ENCODE assay signal across 8 mouse cellular contexts in the genomic region with DNA sequence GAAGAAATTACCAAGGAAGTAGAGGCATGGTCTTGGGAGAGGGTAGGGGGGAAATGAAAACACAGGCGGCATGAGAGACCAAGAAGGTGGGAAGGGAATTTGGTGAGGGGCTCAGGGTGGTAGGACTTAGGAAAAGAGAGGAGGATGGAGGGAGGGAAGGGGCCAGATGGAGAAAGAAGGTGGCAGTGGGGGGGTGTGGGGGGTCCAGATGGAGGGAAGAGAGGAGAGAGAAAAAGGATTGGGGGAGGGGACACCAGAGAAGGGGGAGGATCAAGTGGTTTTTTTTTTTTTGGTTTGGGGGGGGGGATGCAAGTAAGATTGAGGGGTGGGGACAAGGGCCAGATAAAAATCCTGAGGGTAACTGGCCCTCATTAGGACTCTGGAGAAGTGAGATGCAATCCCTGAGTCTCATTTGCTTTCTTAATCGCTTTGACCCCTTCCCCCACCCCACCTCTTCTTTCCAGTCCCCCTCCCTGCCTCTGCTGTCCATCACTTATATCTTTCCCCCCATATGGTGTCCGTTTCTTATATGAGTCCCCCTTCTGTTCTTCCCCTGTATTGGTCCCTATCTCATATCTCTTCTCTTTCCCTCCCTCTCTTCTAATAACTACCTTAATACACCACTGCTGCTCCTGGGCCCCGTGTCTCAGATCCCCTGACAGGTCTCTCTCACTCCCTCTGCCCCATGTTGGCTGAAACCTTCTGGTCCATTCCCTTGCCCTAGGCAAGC. TPM values are rescaled to one million over a fixed set of nuclear protein-coding genes. Genes with fewer than 3 reads are reported as not detected.
DNase-seq lines count a peak whose midpoint lies in the region; ATAC-seq and TF ChIP-seq lines count a peak whose summit lies in the region.

No protein-coding gene starts in this region.

- no peak for TF ChIP-seq EP300 in heart, adult 2 months (IDR thresholded peaks at IDR 0.05; ENCODE audit: insufficient read depth, low read depth, low read length)
- no peak for TF ChIP-seq EP300 in ES-Bruce4 (IDR thresholded peaks at IDR 0.05; ENCODE audit: insufficient read depth, low read depth, low read length)

- peaks cover 64% of the 10 kb centered on the region for H3K4me1 ChIP-seq in heart, embryonic 10.5 days
- peaks cover 5% of the 10 kb centered on the region for H3K4me1 ChIP-seq in heart, adult 2 months (ENCODE audit: control insufficient read depth, insufficient read depth, low read length)
- no peaks in the 10 kb centered on the region for H3K4me1 ChIP-seq in ES-Bruce4 (ENCODE audit: control insufficient read depth, insufficient read depth, low read length)
- H3K4me1 ChIP-seq in forebrain, embryonic 14.5 days (ENCODE audit: control insufficient read depth, insufficient read depth, low read length), result peaks cover 49% of the 10 kb centered on the region
- peaks cover 46% of the 10 kb centered on the region for H3K4me1 ChIP-seq in liver, embryonic 16.5 days (ENCODE audit: control insufficient read depth, low read depth, low read length)

- H3K27me3 ChIP-seq in heart, embryonic 10.5 days (ENCODE audit: insufficient read depth, poor library complexity, severe bottlenecking), result no peaks in the 10 kb centered on the region
- H3K27me3 ChIP-seq in heart, adult 2 months (ENCODE audit: control insufficient read depth, insufficient read depth, low read length), result no peaks in the 10 kb centered on the region
- H3K27me3 ChIP-seq in ES-Bruce4 (ENCODE audit: control insufficient read depth, insufficient read depth, low read length, poor library complexity, severe bottlenecking), result no peaks in the 10 kb centered on the region
- H3K27me3 ChIP-seq in forebrain, embryonic 14.5 days (replicated peaks; ENCODE audit: control insufficient read depth, insufficient read depth, low read length), result no peaks in the 10 kb centered on the region
- no peaks in the 10 kb centered on the region for H3K27me3 ChIP-seq in liver, embryonic 16.5 days (ENCODE audit: control insufficient read depth, insufficient read depth, low read depth, low read length)

- WGBS in heart, embryonic 10.5 days, result 12% methylated on average over 4 of the region's 4 CpGs
- 28% methylated on average over 4 of the region's 4 CpGs for WGBS in heart, adult 2 months
- WGBS in forebrain, embryonic 14.5 days, result 6% methylated on average over 4 of the region's 4 CpGs
- 8% methylated on average over 4 of the region's 4 CpGs for WGBS in liver, embryonic 16.5 days (ENCODE audit: insufficient replicate concordance)

- H3K4me3 ChIP-seq in heart, embryonic 10.5 days, result peak overlapping the region; percentile 70
- no peak overlapping the region for H3K4me3 ChIP-seq in heart, adult 2 months
- peak overlapping the region; percentile 54 for H3K4me3 ChIP-seq in ES-Bruce4 (ENCODE audit: low read depth, low read length)
- peak overlapping the region; percentile 49 for H3K4me3 ChIP-seq in forebrain, embryonic 14.5 days (ENCODE audit: low read depth, low read length)
- H3K4me3 ChIP-seq in liver, embryonic 16.5 days (ENCODE audit: low read depth, low read length), result no peak overlapping the region

- H3K27ac ChIP-seq in heart, embryonic 10.5 days, result peak overlapping the region; percentile 97
- H3K27ac ChIP-seq in heart, adult 2 months, result no peak overlapping the region
- H3K27ac ChIP-seq in ES-Bruce4 (ENCODE audit: insufficient read depth, low read length), result no peak overlapping the region
- H3K27ac ChIP-seq in forebrain, embryonic 14.5 days (ENCODE audit: low read depth, low read length), result peak overlapping the region; percentile 96
- peak overlapping the region; percentile 24; the same call in 1 of the 2 replicates for H3K27ac ChIP-seq in liver, embryonic 16.5 days (ENCODE audit: low read length)

- DNase-seq in heart, embryonic 10.5 days (ENCODE audit: low spot score), result no peak
- DNase-seq in heart, adult 2 months, result no peak
- peak; percentile 19 for DNase-seq in forebrain, embryonic 14.5 days (ENCODE audit: low spot score)
- DNase-seq in urinary bladder, postnatal 36 days (ENCODE audit: low spot score in 2 of 2), result no peak
- no peak for DNase-seq in right cerebral cortex, adult 18-20 months
- DNase-seq in layer of hippocampus, adult 11-12 months (ENCODE audit: low spot score), result no peak

- no peaks in the 10 kb centered on the region for H3K79me2 ChIP-seq in heart, adult 2 months (replicated peaks; ENCODE audit: control insufficient read depth, insufficient read depth, low read length)

- intact Hi-C loops in heart, adult 2 months (cut with DNase I), result no loop called here

- H3K9me3 ChIP-seq in heart, embryonic 10.5 days, result no peaks in the 10 kb centered on the region
- no peaks in the 10 kb centered on the region for H3K9me3 ChIP-seq in ES-Bruce4 (replicated peaks; ENCODE audit: control insufficient read depth, insufficient read depth, low read length, poor library complexity, severe bottlenecking)
- H3K9me3 ChIP-seq in forebrain, embryonic 14.5 days (replicated peaks; ENCODE audit: control insufficient read depth, low read length), result no peaks in the 10 kb centered on the region
- no peaks in the 10 kb centered on the region for H3K9me3 ChIP-seq in liver, embryonic 16.5 days (replicated peaks; ENCODE audit: control insufficient read depth, low read length)

- peaks cover 6% of the 10 kb centered on the region for H3K36me3 ChIP-seq in heart, embryonic 10.5 days
- H3K36me3 ChIP-seq in heart, adult 2 months (ENCODE audit: control insufficient read depth, insufficient read depth, low read length), result no peaks in the 10 kb centered on the region
- 0 out of 2 replicates have a peak, but pooled peaks cover 5% of the 10 kb centered on the region for H3K36me3 ChIP-seq in ES-Bruce4 (ENCODE audit: control insufficient read depth, insufficient read depth, low read length, poor library complexity, severe bottlenecking)
- H3K36me3 ChIP-seq in forebrain, embryonic 14.5 days (ENCODE audit: control insufficient read depth, insufficient read depth, low read length), result peaks cover 7% of the 10 kb centered on the region
- H3K36me3 ChIP-seq in liver, embryonic 16.5 days (ENCODE audit: control insufficient read depth, insufficient read depth), result no peaks in the 10 kb centered on the region

- TF ChIP-seq CTCF in heart, adult 2 months (IDR thresholded peaks at IDR 0.05), result no peak
- TF ChIP-seq CTCF in ES-Bruce4 (IDR thresholded peaks at IDR 0.05; ENCODE audit: low read depth, low read length), result no peak

- peak overlapping the region; percentile 71 for H3K4me2 ChIP-seq in forebrain, embryonic 14.5 days (ENCODE audit: low read length)
- peak overlapping the region; percentile 58; the same call in 1 of the 2 replicates for H3K4me2 ChIP-seq in liver, embryonic 16.5 days (ENCODE audit: low read depth, low read length)

- no peak overlapping the region for H3K9ac ChIP-seq in heart, adult 2 months (ENCODE audit: low read depth, low read length)
- H3K9ac ChIP-seq in ES-Bruce4 (ENCODE audit: low read depth, poor library complexity, severe bottlenecking), result peak overlapping the region; percentile 79
- peak overlapping the region; percentile 77 for H3K9ac ChIP-seq in forebrain, embryonic 14.5 days (ENCODE audit: low read length)
- no peak overlapping the region; the same call in 1 of the 2 replicates for H3K9ac ChIP-seq in liver, embryonic 16.5 days (ENCODE audit: low read depth, low read length)

- TF ChIP-seq POLR2A in heart, adult 2 months (IDR thresholded peaks at IDR 0.05; ENCODE audit: insufficient read depth, low read depth, low read length), result no peak
- no peak for TF ChIP-seq POLR2A in ES-Bruce4 (IDR thresholded peaks at IDR 0.05; ENCODE audit: insufficient read depth, low read length)

- no peak for ATAC-seq in forebrain, embryonic 14.5 days
- no peak for ATAC-seq in liver, embryonic 16.5 days (ENCODE audit: low read depth)

RNA-seq across cellular contexts. Expression of a gene that starts 1.0 kb away (rescaled TPM):
- 0.86 and 1.6 TPM in 2 replicates for polyA plus RNA-seq in heart, embryonic 10.5 days (2016; fragmentation: Nextera tagmentation; extraction: Ambion mirVana)
- 1 to 10 TPM; 4.1 to 4.2 TPM for total RNA-seq in heart, adult 2 months (2021)
- 6.7 and 9.0 TPM in 2 replicates for polyA plus RNA-seq in heart, adult 2 months (2012; rRNA removed)
- 23.5 and 24.5 TPM in 2 replicates for polyA plus RNA-seq in ES-Bruce4 (2011; ENCODE audit: insufficient read depth, insufficient read length, low read depth, missing spikeins)
- polyA plus RNA-seq in forebrain, embryonic 14.5 days (2014; fragmentation: Nextera tagmentation; extraction: Ambion mirVana), result 4.2 and 4.9 TPM in 2 replicates
- polyA plus RNA-seq in liver, embryonic 16.5 days (2015; fragmentation: Nextera tagmentation; extraction: Ambion mirVana), result 0.21 and 0.33 TPM in 2 replicates

RNA-seq across cellular contexts. Expression of a gene that starts 2.6 kb away (rescaled TPM):
- polyA plus RNA-seq in heart, embryonic 10.5 days (2016; fragmentation: Nextera tagmentation; extraction: Ambion mirVana), result 155 and 167 TPM in 2 replicates
- 10 to 100 TPM; 78.6 to 94.2 TPM for total RNA-seq in heart, adult 2 months (2021)
- 85.1 and 96.6 TPM in 2 replicates for polyA plus RNA-seq in heart, adult 2 months (2012; rRNA removed)
- 58.9 and 63.0 TPM in 2 replicates for polyA plus RNA-seq in ES-Bruce4 (2011; ENCODE audit: insufficient read depth, insufficient read length, low read depth, missing spikeins)
- 137 and 150 TPM in 2 replicates for polyA plus RNA-seq in forebrain, embryonic 14.5 days (2014; fragmentation: Nextera tagmentation; extraction: Ambion mirVana)
- polyA plus RNA-seq in liver, embryonic 16.5 days (2015; fragmentation: Nextera tagmentation; extraction: Ambion mirVana), result 73.9 and 80.2 TPM in 2 replicates

RNA-seq across cellular contexts. Expression of a gene that starts 9.2 kb away (rescaled TPM):
- polyA plus RNA-seq in heart, embryonic 10.5 days (2016; fragmentation: Nextera tagmentation; extraction: Ambion mirVana), result 6.0 and 7.3 TPM in 2 replicates
- total RNA-seq in heart, adult 2 months (2021), result 10 to 100 TPM; 17.8 to 18.1 TPM
- 35.3 and 36.8 TPM in 2 replicates for polyA plus RNA-seq in heart, adult 2 months (2012; rRNA removed)
- polyA plus RNA-seq in ES-Bruce4 (2011; ENCODE audit: insufficient read depth, insufficient read length, low read depth, missing spikeins), result 7.8 and 8.7 TPM in 2 replicates
- 10.0 and 12.1 TPM in 2 replicates for polyA plus RNA-seq in forebrain, embryonic 14.5 days (2014; fragmentation: Nextera tagmentation; extraction: Ambion mirVana)
- 2.1 and 2.6 TPM in 2 replicates for polyA plus RNA-seq in liver, embryonic 16.5 days (2015; fragmentation: Nextera tagmentation; extraction: Ambion mirVana)

RNA-seq across cellular contexts. Expression of a gene that starts 25.1 kb away (rescaled TPM):
- 6.7 and 8.3 TPM in 2 replicates for polyA plus RNA-seq in heart, embryonic 10.5 days (2016; fragmentation: Nextera tagmentation; extraction: Ambion mirVana)
- total RNA-seq in heart, adult 2 months (2021), result under 1 TPM; 0.26 to 0.36 TPM
- 0.62 and 0.79 TPM in 2 replicates for polyA plus RNA-seq in heart, adult 2 months (2012; rRNA removed)
- 43.0 and 43.2 TPM in 2 replicates for polyA plus RNA-seq in ES-Bruce4 (2011; ENCODE audit: insufficient read depth, insufficient read length, low read depth, missing spikeins)
- 2.4 and 3.0 TPM in 2 replicates for polyA plus RNA-seq in forebrain, embryonic 14.5 days (2014; fragmentation: Nextera tagmentation; extraction: Ambion mirVana)
- polyA plus RNA-seq in liver, embryonic 16.5 days (2015; fragmentation: Nextera tagmentation; extraction: Ambion mirVana), result 4.6 and 5.3 TPM in 2 replicates

RNA-seq across cellular contexts. Expression of a gene that starts 31.0 kb away (rescaled TPM):
- polyA plus RNA-seq in heart, embryonic 10.5 days (2016; fragmentation: Nextera tagmentation; extraction: Ambion mirVana), result 12.5 and 14.6 TPM in 2 replicates
- total RNA-seq in heart, adult 2 months (2021), result 1 to 10 TPM; 1.5 to 3.5 TPM
- 2.4 and 2.8 TPM in 2 replicates for polyA plus RNA-seq in heart, adult 2 months (2012; rRNA removed)
- 11.0 and 12.4 TPM in 2 replicates for polyA plus RNA-seq in ES-Bruce4 (2011; ENCODE audit: insufficient read depth, insufficient read length, low read depth, missing spikeins)
- 9.1 and 10.0 TPM in 2 replicates for polyA plus RNA-seq in forebrain, embryonic 14.5 days (2014; fragmentation: Nextera tagmentation; extraction: Ambion mirVana)
- polyA plus RNA-seq in liver, embryonic 16.5 days (2015; fragmentation: Nextera tagmentation; extraction: Ambion mirVana), result 5.0 and 5.5 TPM in 2 replicates

Comparison
In these comparisons a context has a peak if more than half of its experiments do, and no peak if none do; other contexts are left out.
1. H3K27ac ChIP-seq: peak in heart, embryonic 10.5 days (single experiment), forebrain, embryonic 14.5 days (single experiment) and liver, embryonic 16.5 days (single experiment); none in heart, adult 2 months (single experiment) and ES-Bruce4 (single experiment).
2. H3K4me3 ChIP-seq: peak in heart, embryonic 10.5 days (single experiment), ES-Bruce4 (single experiment) and forebrain, embryonic 14.5 days (single experiment); none in heart, adult 2 months (single experiment) and liver, embryonic 16.5 days (single experiment).
3. H3K9ac ChIP-seq: peak in ES-Bruce4 (single experiment) and forebrain, embryonic 14.5 days (single experiment); none in heart, adult 2 months (single experiment) and liver, embryonic 16.5 days (single experiment).